Mouse (Mus musculus): ENCODE measurements at regions not wholly inside any gene's neighbourhood (a gene's known extent, or its start where the extent isn't known, plus 50 kb on each side); places are given as distances from the start of the nearest gene placed in this dataset.

- ATAC-seq = peak; percentile 66
- 42% methylated on average over 1 of the region's 1 CpGs for WGBS
Measured at GRCm38 (mm10) chrX:152918212-152918611, 88.1 kb upstream of the Usp51 start.

DNA sequence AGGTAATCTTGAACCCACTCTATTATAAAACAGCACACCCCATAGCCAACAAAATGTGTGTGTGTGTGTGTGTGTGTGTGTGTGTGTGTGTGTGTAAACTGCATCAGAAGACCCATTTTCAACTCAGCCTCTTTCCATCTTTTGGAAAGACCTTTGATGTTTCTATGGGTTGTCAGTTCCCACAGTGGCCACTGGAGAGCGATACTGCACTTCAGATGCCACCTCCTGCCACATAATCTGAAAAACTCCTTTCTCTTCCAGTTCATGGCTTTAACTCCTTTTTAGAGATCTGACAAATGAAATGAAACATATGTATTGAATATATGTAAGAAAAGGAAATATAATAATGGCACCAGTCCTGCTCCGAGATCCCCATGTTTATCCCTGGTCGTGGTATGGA is 79.3 kb upstream of the Usp51 start:
- Histone ChIP-seq H3K27me3 (no peaks in the 10 kb centered on the region), H3K4me3 (no peak overlapping the region), H3K9me3 (replicated peaks) (no peaks in the 10 kb centered on the region), H3K36me3 (ENCODE audit: poor library complexity, severe bottlenecking) (no peaks in the 10 kb centered on the region), H3K4me1 (no peaks in the 10 kb centered on the region), H3K4me2 (no peak overlapping the region), H3K27ac (no peak overlapping the region), H3K9ac (no peak overlapping the region)
- WGBS = 50% methylated on average over 3 of the region's 3 CpGs
- 0 out of 2 replicates have a peak, but pooled peaks have one; percentile 41 for ATAC-seq

More at GRCm38 (mm10) chrX:152918212-152918611, 88.1 kb upstream of the Usp51 start:
- H3K36me3 ChIP-seq (ENCODE audit: poor library complexity, severe bottlenecking) = no peaks in the 10 kb centered on the region
- H3K4me1 ChIP-seq = no peaks in the 10 kb centered on the region
- H3K4me2 ChIP-seq = no peak overlapping the region
- no peak overlapping the region for H3K4me3 ChIP-seq
- no peaks in the 10 kb centered on the region for H3K27me3 ChIP-seq
- H3K9ac ChIP-seq = no peak overlapping the region
- H3K27ac ChIP-seq = no peak overlapping the region
- H3K9me3 ChIP-seq (replicated peaks) = no peaks in the 10 kb centered on the region

GRCm38 (mm10) chrX:152946201-152946600 is 60.1 kb upstream of the Usp51 start:
- no peaks in the 10 kb centered on the region for H3K4me1 ChIP-seq
- 43% methylated on average over 3 of the region's 3 CpGs for WGBS
- no peak overlapping the region for H3K4me2 ChIP-seq
- no peaks in the 10 kb centered on the region for H3K27me3 ChIP-seq
- H3K9ac ChIP-seq = no peak overlapping the region
- no peak overlapping the region for H3K4me3 ChIP-seq
- peaks cover 4% of the 10 kb centered on the region; the same call in 1 of the 2 replicates for H3K9me3 ChIP-seq (replicated peaks)
- no peak overlapping the region for H3K27ac ChIP-seq
- H3K36me3 ChIP-seq (ENCODE audit: poor library complexity, severe bottlenecking) = no peaks in the 10 kb centered on the region
- no peak for ATAC-seq
